Mouse (Mus musculus): ENCODE measurements around the gene Dpy19l1.

Dpy19l1 gene

GRCm38 (mm10) chr9:24503067-24503857, at the start of gene Dpy19l1:
TSS of gene Dpy19l1 (minus strand) at chr9:24503140.
- DNase-seq (ENCODE audit: low spot score in 2 of 2), result peak; percentile 71 to 86

- no peak for DNase-seq (ENCODE audit: low spot score in 2 of 2)
Observed at GRCm38 (mm10) chr9:24538159-24538558, 35.2 kb upstream of the Dpy19l1 start.

- DNase-seq (ENCODE audit: low spot score in 2 of 2), result peak; percentile 61 to 70
Observed at GRCm38 (mm10) chr9:24516575-24517139, 13.7 kb upstream of the Dpy19l1 start.

GRCm38 (mm10) chr9:24514078-24514469, 11.1 kb upstream of the Dpy19l1 start:
- no peak for DNase-seq (ENCODE audit: low spot score in 2 of 2)

GRCm38 (mm10) chr9:24513290-24514077, 10.5 kb upstream of the Dpy19l1 start:
- no peak for DNase-seq (ENCODE audit: low spot score in 2 of 2)

- DNase-seq (ENCODE audit: low spot score in 2 of 2), result no peak
Observed at GRCm38 (mm10) chr9:24512121-24512539, 9.2 kb upstream of the Dpy19l1 start.

GRCm38 (mm10) chr9:24511371-24512120, 8.6 kb upstream of the Dpy19l1 start:
- no peak for DNase-seq (ENCODE audit: low spot score in 2 of 2)

GRCm38 (mm10) chr9:24508880-24509279, 5.9 kb upstream of the Dpy19l1 start:
- DNase-seq (ENCODE audit: low spot score in 2 of 2), result no peak

GRCm38 (mm10) chr9:24506510-24506909, 3.6 kb upstream of the Dpy19l1 start:
- DNase-seq (ENCODE audit: low spot score in 2 of 2), result no peak

- DNase-seq (ENCODE audit: low spot score in 2 of 2), result no peak
Observed at GRCm38 (mm10) chr9:24505017-24505763, 2.2 kb upstream of the Dpy19l1 start.

- DNase-seq (ENCODE audit: low spot score in 2 of 2), result no peak
Observed at GRCm38 (mm10) chr9:24504381-24504780, 1.4 kb upstream of the Dpy19l1 start.

GRCm38 (mm10) chr9:24503858-24504219, 899 bp upstream of the Dpy19l1 start:
- DNase-seq (ENCODE audit: low spot score in 2 of 2), result no peak

- peak; percentile 19 to 31 for DNase-seq (ENCODE audit: low spot score in 2 of 2)
Observed at GRCm38 (mm10) chr9:24502571-24503004, 352 bp downstream of the Dpy19l1 start.

GRCm38 (mm10) chr9:24501618-24502017, 1.3 kb downstream of the Dpy19l1 start:
- DNase-seq (ENCODE audit: low spot score in 2 of 2), result no peak

GRCm38 (mm10) chr9:24496226-24496625, 6.7 kb downstream of the Dpy19l1 start:
- DNase-seq (ENCODE audit: low spot score in 2 of 2), result no peak

- no peak for DNase-seq (ENCODE audit: low spot score in 2 of 2)
Observed at GRCm38 (mm10) chr9:24490516-24490915, 12.4 kb downstream of the Dpy19l1 start.

- no peak for DNase-seq (ENCODE audit: low spot score in 2 of 2)
Observed at GRCm38 (mm10) chr9:24488425-24489104, 14.4 kb downstream of the Dpy19l1 start.

GRCm38 (mm10) chr9:24482375-24482774, 20.6 kb downstream of the Dpy19l1 start:
- no peak for DNase-seq (ENCODE audit: low spot score in 2 of 2)

GRCm38 (mm10) chr9:24477251-24477650, 25.7 kb downstream of the Dpy19l1 start:
- DNase-seq (ENCODE audit: low spot score in 2 of 2), result no peak

- no peak for DNase-seq (ENCODE audit: low spot score in 2 of 2)
Observed at GRCm38 (mm10) chr9:24473824-24474223, 29.1 kb downstream of the Dpy19l1 start.

All from frontal cortex, postnatal 25 days (tissue).